Mouse (Mus musculus) myocyte (in vitro differentiated cells): ENCODE results near the gene Itgb6.

Experiments used
- CEBPB ChIP-seq: IDR thresholded peaks from 2 replicates; pipeline ENCODE4 v1.6.1; 2011; ENCODE audit warnings: mild to moderate bottlenecking, moderate library complexity; ENCODE audit not compliant: poor library complexity, insufficient read depth, severe bottlenecking
- E2F4 ChIP-seq: IDR thresholded peaks from one replicate; pipeline ENCODE4 v1.6.1; 2011; ENCODE audit warnings: mild to moderate bottlenecking, control low read depth, moderate library complexity; ENCODE audit not compliant: insufficient read depth
- MAX ChIP-seq: IDR thresholded peaks from one replicate; pipeline ENCODE4 v1.6.1; 2011; ENCODE audit warnings: low read depth, mild to moderate bottlenecking, control low read depth
- MYOD1 ChIP-seq, 3 experiments: IDR thresholded peaks; one replicate each; pipeline ENCODE4 v1.6.1; 2011; ENCODE audit warnings: control low read depth in 2 of 3, low read depth in 2 of 3, mild to moderate bottlenecking in 2 of 3, moderate library complexity in 1 of 3; ENCODE audit not compliant: insufficient read length in 2 of 3, control insufficient read depth in 1 of 3
- MYOG ChIP-seq, 3 experiments: IDR thresholded peaks; one replicate each; pipeline ENCODE4 v1.6.1; 2011; ENCODE audit warnings: control low read depth in 2 of 3, low read depth in 2 of 3, mild to moderate bottlenecking in 2 of 3; ENCODE audit not compliant: insufficient read length in 2 of 3, control insufficient read depth in 1 of 3, insufficient read depth in 1 of 3
- POLR2A ChIP-seq: IDR thresholded peaks from one replicate; pipeline ENCODE4 v1.6.1; 2011; ENCODE audit warnings: low read depth, mild to moderate bottlenecking, control low read depth, moderate library complexity; ENCODE audit not compliant: insufficient read length
- POLR2AphosphoS2 ChIP-seq: IDR thresholded peaks from one replicate; pipeline ENCODE4 v1.6.1; 2011; ENCODE audit warnings: low read depth, control low read depth; ENCODE audit not compliant: insufficient read length
- REST ChIP-seq: IDR thresholded peaks from one replicate; pipeline ENCODE4 v1.6.1; 2011; ENCODE audit warnings: mild to moderate bottlenecking, control low read depth, moderate library complexity; ENCODE audit not compliant: insufficient read depth, insufficient read length
- TCF12 ChIP-seq: IDR thresholded peaks from one replicate; pipeline ENCODE4 v1.6.1; 2011; ENCODE audit warnings: mild to moderate bottlenecking, control low read depth; ENCODE audit not compliant: poor library complexity, insufficient read depth, severe bottlenecking
- TCF3 ChIP-seq: IDR thresholded peaks from one replicate; pipeline ENCODE4 v1.6.1; 2011; ENCODE audit warnings: low read depth, control low read depth; ENCODE audit not compliant: insufficient read length

DNA sequence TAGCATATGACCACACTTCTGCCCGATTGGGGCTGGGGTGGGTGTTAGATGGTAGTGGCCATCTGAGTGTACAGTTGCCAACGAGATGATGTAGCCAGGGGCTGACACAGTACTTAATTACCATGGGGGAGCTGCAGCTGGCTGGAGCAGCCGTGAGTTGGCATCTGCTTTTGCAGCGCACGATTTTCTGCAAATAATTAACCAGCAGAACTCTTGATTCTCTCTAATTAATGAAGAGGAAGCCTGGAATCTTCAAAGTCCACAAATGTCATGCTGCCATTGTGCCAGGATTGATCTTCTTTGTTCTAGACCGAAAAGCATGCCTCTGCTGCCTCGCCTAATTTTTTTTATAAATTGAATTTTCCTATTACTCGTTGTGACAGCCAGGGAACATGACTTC lies 8.6 kb downstream of the Itgb6 start:
- TF ChIP-seq MAX, result no peak
- TF ChIP-seq POLR2A, result no peak
- TF ChIP-seq POLR2AphosphoS2, result no peak
- TF ChIP-seq MYOD1 (IDR thresholded peaks at IDR 0.05; ENCODE audit: control insufficient read depth in 1 of 3, insufficient read length in 2 of 3, low read depth in 2 of 3), result no peak
- TF ChIP-seq CEBPB, result no peak
- TF ChIP-seq TCF12, result no peak
- TF ChIP-seq E2F4, result no peak
- no peak for TF ChIP-seq MYOG (IDR thresholded peaks at IDR 0.05; ENCODE audit: control insufficient read depth in 1 of 3, insufficient read depth in 1 of 3, insufficient read length in 2 of 3, low read depth in 2 of 3)
- TF ChIP-seq TCF3, result no peak
- TF ChIP-seq REST, result no peak
